Mouse (Mus musculus) lung, adult 18-20 months (tissue): ENCODE data around the gene Rin3.

Source experiments
- DNase-seq, 2 experiments: peaks; one replicate each; pipeline ENCODE4 v3.0.0; 2022; ENCODE audit warnings: mixed read lengths in 2 of 2

The Rin3 gene

GRCm38 (mm10) chr12:102372322-102372721 lies 89.5 kb downstream of the Rin3 start:
- DNase-seq, result no peak

GRCm38 (mm10) chr12:102382180-102382579 lies 99.3 kb downstream of the Rin3 start:
- no peak for DNase-seq

- DNase-seq, result no peak
Observed at GRCm38 (mm10) chr12:102383288-102383687, 100.4 kb downstream of the Rin3 start.

GRCm38 (mm10) chr12:102384819-102385218 lies 102.0 kb downstream of the Rin3 start:
- DNase-seq, result peak in 1 of 2 experiments; percentile 32

GRCm38 (mm10) chr12:102387219-102387917 lies 104.5 kb downstream of the Rin3 start:
- peak; percentile 75 for DNase-seq

GRCm38 (mm10) chr12:102390042-102390441 lies 107.2 kb downstream of the Rin3 start:
- DNase-seq, result no peak

- DNase-seq, result no peak
Observed at GRCm38 (mm10) chr12:102391109-102391508, 108.3 kb downstream of the Rin3 start.

- DNase-seq, result no peak
Observed at GRCm38 (mm10) chr12:102391982-102392381, 109.1 kb downstream of the Rin3 start.

GRCm38 (mm10) chr12:102394496-102394895 lies 111.6 kb downstream of the Rin3 start:
- no peak for DNase-seq

- DNase-seq, result no peak
Observed at GRCm38 (mm10) chr12:102395537-102395936, 112.7 kb downstream of the Rin3 start.

GRCm38 (mm10) chr12:102395998-102396991 lies 113.4 kb downstream of the Rin3 start:
- DNase-seq, result no peak

GRCm38 (mm10) chr12:102398588-102398987 lies 115.7 kb downstream of the Rin3 start:
- DNase-seq, result no peak

GRCm38 (mm10) chr12:102413171-102413570 lies 130.3 kb downstream of the Rin3 start:
- no peak for DNase-seq

- DNase-seq, result no peak
Observed at GRCm38 (mm10) chr12:102414686-102415085, 131.8 kb downstream of the Rin3 start.

GRCm38 (mm10) chr12:102416391-102416837 lies 133.6 kb downstream of the Rin3 start:
- peak; percentile 24 to 45 for DNase-seq

GRCm38 (mm10) chr12:102416955-102417510 lies 134.2 kb downstream of the Rin3 start:
- no peak for DNase-seq

GRCm38 (mm10) chr12:102417701-102418100 lies 134.9 kb downstream of the Rin3 start:
- no peak for DNase-seq

- no peak for DNase-seq
Observed at GRCm38 (mm10) chr12:102419544-102419943, 136.7 kb downstream of the Rin3 start.

GRCm38 (mm10) chr12:102420168-102420890 lies 137.5 kb downstream of the Rin3 start:
- DNase-seq, result no peak

GRCm38 (mm10) chr12:102422065-102422464 lies 139.2 kb downstream of the Rin3 start:
- DNase-seq, result peak; percentile 88 to 92

GRCm38 (mm10) chr12:102422623-102423320 lies 139.9 kb downstream of the Rin3 start:
- peak in 1 of 2 experiments; percentile 59 for DNase-seq

GRCm38 (mm10) chr12:102423625-102424024 lies 140.8 kb downstream of the Rin3 start:
- no peak for DNase-seq
